Mouse (Mus musculus): ENCODE results near the gene Pkd1. TPM values are rescaled to one million over a fixed set of nuclear protein-coding genes. Genes with fewer than 3 reads are reported as not detected.

Pkd1 gene
- total RNA-seq, 4 experiments from 2014 or later: 67.7 to 81.1 (median 77.3) TPM

GRCm38 (mm10) chr17:24565092-24565491, 15.5 kb downstream of the Pkd1 start:
- no peak for DNase-seq (ENCODE audit: low spot score in 2 of 2)

GRCm38 (mm10) chr17:24565792-24566191, 16.2 kb downstream of the Pkd1 start:
- no peak for DNase-seq (ENCODE audit: low spot score in 2 of 2)

GRCm38 (mm10) chr17:24567034-24567779, 17.6 kb downstream of the Pkd1 start:
- no peak for DNase-seq (ENCODE audit: low spot score in 2 of 2)

GRCm38 (mm10) chr17:24569837-24570236, 20.2 kb downstream of the Pkd1 start:
- DNase-seq (ENCODE audit: low spot score in 2 of 2): no peak

GRCm38 (mm10) chr17:24572651-24573245, 23.1 kb downstream of the Pkd1 start:
- DNase-seq (ENCODE audit: low spot score in 2 of 2): no peak

GRCm38 (mm10) chr17:24573811-24574210, 24.2 kb downstream of the Pkd1 start:
- no peak for DNase-seq (ENCODE audit: low spot score in 2 of 2)

GRCm38 (mm10) chr17:24579532-24579931, 29.9 kb downstream of the Pkd1 start:
- DNase-seq (ENCODE audit: low spot score in 2 of 2): no peak

GRCm38 (mm10) chr17:24580287-24580686, 30.7 kb downstream of the Pkd1 start:
- DNase-seq (ENCODE audit: low spot score in 2 of 2): no peak

- DNase-seq (ENCODE audit: low spot score in 2 of 2): no peak
Measured at GRCm38 (mm10) chr17:24583599-24584460, 34.2 kb downstream of the Pkd1 start.

- DNase-seq (ENCODE audit: low spot score in 2 of 2): no peak
Measured at GRCm38 (mm10) chr17:24584520-24584919, 34.9 kb downstream of the Pkd1 start.

- DNase-seq (ENCODE audit: low spot score in 2 of 2): no peak
Measured at GRCm38 (mm10) chr17:24586532-24586931, 36.9 kb downstream of the Pkd1 start.

GRCm38 (mm10) chr17:24590943-24591342, 41.3 kb downstream of the Pkd1 start:
- DNase-seq (ENCODE audit: low spot score in 2 of 2): no peak

GRCm38 (mm10) chr17:24591695-24592094, 42.1 kb downstream of the Pkd1 start:
- no peak for DNase-seq (ENCODE audit: low spot score in 2 of 2)

GRCm38 (mm10) chr17:24593248-24593647, 43.6 kb downstream of the Pkd1 start:
- DNase-seq (ENCODE audit: low spot score in 2 of 2): no peak

GRCm38 (mm10) chr17:24593992-24594890, 44.6 kb downstream of the Pkd1 start:
- no peak for DNase-seq (ENCODE audit: low spot score in 2 of 2)

- DNase-seq (ENCODE audit: low spot score in 2 of 2): no peak
Measured at GRCm38 (mm10) chr17:24595126-24596072, 45.8 kb downstream of the Pkd1 start.

GRCm38 (mm10) chr17:24596073-24596466, 46.4 kb downstream of the Pkd1 start:
- no peak for DNase-seq (ENCODE audit: low spot score in 2 of 2)

GRCm38 (mm10) chr17:24596471-24597183, 47.0 kb downstream of the Pkd1 start:
- no peak for DNase-seq (ENCODE audit: low spot score in 2 of 2)

- no peak for DNase-seq (ENCODE audit: low spot score in 2 of 2)
Measured at GRCm38 (mm10) chr17:24597989-24598388, 48.4 kb downstream of the Pkd1 start.
